Mouse (Mus musculus) E14TG2a.4 (cell line): ENCODE data around the gene Smpd3.

Source experiments
- CTCF ChIP-seq: conservative IDR thresholded peaks from 2 replicates; pipeline ENCODE4 v1.5.1; 2014; ENCODE audit warnings: low read length
- NANOG ChIP-seq: IDR thresholded peaks from 2 replicates; pipeline ENCODE4 v1.6.1; 2014; ENCODE audit warnings: borderline replicate concordance, low read length, mixed read lengths
- POU5F1 ChIP-seq: IDR thresholded peaks from 2 replicates; pipeline ENCODE4 v1.6.1; 2014; ENCODE audit warnings: low read length, borderline replicate concordance

- no peak for TF ChIP-seq CTCF
- TF ChIP-seq NANOG: no peak
- TF ChIP-seq POU5F1: no peak
Observed at GRCm38 (mm10) chr8:106315402-106316187, 22.2 kb downstream of the Smpd3 start.
